Comparison of ENCODE assay signal across 10 mouse cellular contexts in the genomic region with DNA sequence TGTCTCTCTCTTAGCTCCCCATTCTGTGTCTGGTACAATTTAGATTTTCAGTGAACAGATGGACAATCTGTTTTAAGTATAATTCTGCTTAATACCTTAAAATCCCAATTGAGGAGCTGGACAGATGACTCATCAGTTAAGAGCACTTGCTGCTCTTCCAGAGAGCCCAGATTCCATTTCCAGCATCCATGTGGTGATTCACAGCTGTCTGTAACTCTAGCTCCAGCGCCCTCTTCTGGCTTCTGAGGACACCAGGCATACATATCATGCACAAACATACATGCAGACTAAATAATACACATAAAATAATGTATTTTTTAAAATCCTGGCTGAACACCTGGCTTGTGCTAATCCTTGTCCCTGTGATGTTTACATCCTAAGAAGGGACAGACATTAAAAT. TPM values are rescaled to one million over a fixed set of nuclear protein-coding genes. Genes with fewer than 3 reads are reported as not detected.
A peak's percentile ranks its signal among the peaks of the same experiment; 100 is the strongest.
DNase-seq lines count a peak whose midpoint lies in the region; ATAC-seq lines count a peak whose summit lies in the region.
"Had no signal": no experiment of that assay in that cellular context is flagged by ENCODE, and none has a peak within 500 bp of the region (broad histone marks: within the 10 kb centered on the region; RNA-seq: fewer than 3 reads in every experiment).

No protein-coding gene starts in this region.

- H3K4me2 ChIP-seq in hindbrain, embryonic 11.5 days (replicated peaks; ENCODE audit: low read depth, low read length), result no peak overlapping the region
- H3K4me2 ChIP-seq in hindbrain, embryonic 14.5 days (replicated peaks), result no peak overlapping the region
- H3K4me2 ChIP-seq: midbrain, embryonic 12.5 days had no signal

- H3K36me3 ChIP-seq in hindbrain, embryonic 11.5 days (ENCODE audit: control insufficient read depth, insufficient read depth, low read length), result no peaks in the 10 kb centered on the region
- no peaks in the 10 kb centered on the region for H3K36me3 ChIP-seq in hindbrain, embryonic 14.5 days (replicated peaks; ENCODE audit: control insufficient read depth, insufficient read depth)
- H3K36me3 ChIP-seq: midbrain, embryonic 12.5 days had no signal

- H3K9ac ChIP-seq in hindbrain, embryonic 11.5 days (ENCODE audit: low read depth, low read length), result no peak overlapping the region
- no peak overlapping the region for H3K9ac ChIP-seq in hindbrain, embryonic 14.5 days
- H3K9ac ChIP-seq: midbrain, embryonic 12.5 days had no signal

- WGBS in hindbrain, embryonic 11.5 days, result 10% methylated on average over 1 of the region's 1 CpGs
- 9% methylated on average over 1 of the region's 1 CpGs for WGBS in hindbrain, embryonic 14.5 days

- no peaks in the 10 kb centered on the region for H3K4me1 ChIP-seq in hindbrain, embryonic 11.5 days (replicated peaks; ENCODE audit: control insufficient read depth, insufficient read depth, low read length)
- peaks cover 4% of the 10 kb centered on the region; the same call in 1 of the 2 replicates for H3K4me1 ChIP-seq in hindbrain, embryonic 14.5 days (replicated peaks; ENCODE audit: control insufficient read depth, insufficient read depth, low read length)

- H3K9me3 ChIP-seq in hindbrain, embryonic 11.5 days (ENCODE audit: control insufficient read depth, low read length), result no peaks in the 10 kb centered on the region
- no peaks in the 10 kb centered on the region for H3K9me3 ChIP-seq in hindbrain, embryonic 14.5 days (ENCODE audit: control insufficient read depth, low read length)
- H3K9me3 ChIP-seq: midbrain, embryonic 12.5 days had no signal

- DNase-seq in hindbrain, embryonic 11.5 days (ENCODE audit: low spot score), result peak; percentile 31
- DNase-seq in hindbrain, embryonic 14.5 days (ENCODE audit: low spot score), result no peak
- peak; percentile 55 to 62 for DNase-seq in right cerebral cortex, postnatal 10 days (ENCODE audit: low spot score in 2 of 2)
- DNase-seq in right cerebral cortex, postnatal 25 days, result no peak
- peak; percentile 52 for DNase-seq in embryo, embryonic 11 days
- DNase-seq in right cerebral cortex, postnatal 14 days, result peak; percentile 48
- DNase-seq in ovary, postnatal 10 days (ENCODE audit: low spot score), result no peak

- no peak for ATAC-seq in hindbrain, embryonic 11.5 days (ENCODE audit: low FRiP score)
- no peak for ATAC-seq in hindbrain, embryonic 14.5 days (ENCODE audit: low FRiP score)
- no peak for ATAC-seq in cerebellum, adult (ENCODE audit: insufficient number of reproducible peaks, low FRiP score, low TSS enrichment)

- H3K4me3 ChIP-seq in hindbrain, embryonic 11.5 days (ENCODE audit: low read depth, low read length), result no peak overlapping the region
- H3K4me3 ChIP-seq in hindbrain, embryonic 14.5 days (replicated peaks; ENCODE audit: low read length), result no peak overlapping the region
- H3K4me3 ChIP-seq: midbrain, embryonic 12.5 days had no signal

- H3K27ac ChIP-seq in hindbrain, embryonic 11.5 days (ENCODE audit: low read depth, low read length), result no peak overlapping the region
- H3K27ac ChIP-seq in hindbrain, embryonic 14.5 days, result no peak overlapping the region
- H3K27ac ChIP-seq: midbrain, embryonic 12.5 days had no signal

- H3K27me3 ChIP-seq in hindbrain, embryonic 11.5 days (ENCODE audit: control insufficient read depth, insufficient read depth, low read length), result peaks cover 8% of the 10 kb centered on the region; the same call in 1 of the 2 replicates
- H3K27me3 ChIP-seq in hindbrain, embryonic 14.5 days (ENCODE audit: control insufficient read depth, insufficient read depth, low read length), result 0 out of 2 replicates have a peak, but pooled peaks cover 4% of the 10 kb centered on the region

RNA-seq across cellular contexts. Expression of a gene that starts 1.4 kb away (rescaled TPM):
- 1.4 and 2.1 TPM in 2 replicates for polyA plus RNA-seq in hindbrain, embryonic 11.5 days (2014; fragmentation: Nextera tagmentation; extraction: Ambion mirVana)
- polyA plus RNA-seq in hindbrain, embryonic 14.5 days (2014; fragmentation: Nextera tagmentation; extraction: Ambion mirVana), result 2.6 and 4.1 TPM in 2 replicates

RNA-seq across cellular contexts. Expression of a gene that starts 11.8 kb away (rescaled TPM):
- 0.08 and 0.21 TPM in 2 replicates for polyA plus RNA-seq in hindbrain, embryonic 11.5 days (2014; fragmentation: Nextera tagmentation; extraction: Ambion mirVana)
- polyA plus RNA-seq in hindbrain, embryonic 14.5 days (2014; fragmentation: Nextera tagmentation; extraction: Ambion mirVana), result 0.36 and 0.57 TPM in 2 replicates

RNA-seq across cellular contexts. Expression of a gene that starts 18.9 kb away (rescaled TPM):
- polyA plus RNA-seq in hindbrain, embryonic 11.5 days (2014; fragmentation: Nextera tagmentation; extraction: Ambion mirVana), result 0.11 TPM in 1 of 2 replicates, not detected in the other
- not detected in 2 replicates for polyA plus RNA-seq in hindbrain, embryonic 14.5 days (2014; fragmentation: Nextera tagmentation; extraction: Ambion mirVana)
- polyA plus RNA-seq: intestine, embryonic 14.5 days; midbrain, embryonic 12.5 days had no signal

RNA-seq across cellular contexts. Expression of a gene that starts 37.5 kb away (rescaled TPM):
- polyA plus RNA-seq in hindbrain, embryonic 11.5 days (2014; fragmentation: Nextera tagmentation; extraction: Ambion mirVana), result 0.22 and 0.32 TPM in 2 replicates
- 0.94 and 1.1 TPM in 2 replicates for polyA plus RNA-seq in hindbrain, embryonic 14.5 days (2014; fragmentation: Nextera tagmentation; extraction: Ambion mirVana)

RNA-seq across cellular contexts. Expression of a gene that starts 50.9 kb away (rescaled TPM):
- polyA plus RNA-seq in hindbrain, embryonic 11.5 days (2014; fragmentation: Nextera tagmentation; extraction: Ambion mirVana), result 13.4 and 14.0 TPM in 2 replicates
- 62.1 and 66.4 TPM in 2 replicates for polyA plus RNA-seq in hindbrain, embryonic 14.5 days (2014; fragmentation: Nextera tagmentation; extraction: Ambion mirVana)

Comparison
In these comparisons a context has a peak if more than half of its experiments do, and no peak if none do; other contexts are left out.
1. DNase-seq: peak in hindbrain, embryonic 11.5 days (single experiment), right cerebral cortex, postnatal 10 days (2 of 2), embryo, embryonic 11 days (single experiment) and right cerebral cortex, postnatal 14 days (single experiment); none in hindbrain, embryonic 14.5 days (single experiment), right cerebral cortex, postnatal 25 days (single experiment) and ovary, postnatal 10 days (single experiment).